Mouse (Mus musculus) hindbrain, embryonic 16.5 days (tissue): ENCODE results near the gene Btbd7. TPM values are rescaled to one million over a fixed set of nuclear protein-coding genes. Genes with fewer than 3 reads are reported as not detected.

Experiments used
- ATAC-seq: fragments of 200-750 bp; cut with Nextera tagmentation; 2 replicates; pipeline ENCODE4 v1.8.0; 2017; ENCODE audit warnings: moderate TSS enrichment, moderate library complexity
- H3K27ac ChIP-seq: fragments of 300-500 bp; sonication (generic); 2 replicates; pipeline ENCODE4 v1.5.1; 2014; ENCODE audit warnings: low read depth, mild to moderate bottlenecking, control low read depth, low read length, moderate library complexity
- H3K27me3 ChIP-seq: fragments of 300-500 bp; sonication (generic); replicated peaks from 2 replicates; pipeline ENCODE4 v1.6.1; 2014; ENCODE audit warnings: low read length; ENCODE audit not compliant: control insufficient read depth, insufficient read depth
- H3K36me3 ChIP-seq: fragments of 300-500 bp; sonication (generic); 2 replicates; pipeline ENCODE4 v1.6.1; 2014; ENCODE audit warnings: mild to moderate bottlenecking, low read length, moderate library complexity, mixed read lengths; ENCODE audit not compliant: control insufficient read depth, insufficient read depth
- H3K4me1 ChIP-seq: fragments of 300-500 bp; sonication (generic); 2 replicates; pipeline ENCODE4 v1.6.1; 2014; ENCODE audit warnings: low read depth, low read length; ENCODE audit not compliant: control insufficient read depth, insufficient read depth
- H3K4me2 ChIP-seq: fragments of 300-500 bp; sonication (generic); 2 replicates; pipeline ENCODE4 v1.6.1; 2014; ENCODE audit warnings: mild to moderate bottlenecking, low read length, control low read depth, moderate library complexity
- H3K4me3 ChIP-seq: fragments of 300-500 bp; sonication (generic); 2 replicates; pipeline ENCODE4 v1.5.1; 2014; ENCODE audit warnings: mild to moderate bottlenecking, low read length, control low read depth, moderate library complexity
- H3K9ac ChIP-seq: fragments of 300-500 bp; sonication (generic); 2 replicates; pipeline ENCODE4 v1.6.1; 2014; ENCODE audit warnings: low read depth, mild to moderate bottlenecking, control low read depth, low read length, moderate library complexity
- H3K9me3 ChIP-seq: fragments of 300-500 bp; sonication (generic); 2 replicates; pipeline ENCODE4 v1.6.1; 2014; ENCODE audit warnings: mild to moderate bottlenecking, low read length, moderate library complexity; ENCODE audit not compliant: control insufficient read depth
- WGBS: fragments of 180-500 bp; shearing (Covaris S2); extraction: QIAGEN DNeasy Blood & Tissue Kit; methylation state at CpG from one replicate; pipeline ENCODE4 v1.1.7; 2014; 5-methylcytosine and 5-hydroxymethylcytosine counted together
- polyA plus RNA-seq: library from polyadenylated mRNA; unstranded; fragments of >200 nt; fragmentation: Nextera tagmentation; extraction: Ambion mirVana; gene quantifications from 2 replicates; pipeline ENCODE4 v1.2.1, GENCODE M21; 2015

Gene Btbd7
- polyA plus RNA-seq, 1 experiment from 2014 or later, result 10.3 TPM

DNA sequence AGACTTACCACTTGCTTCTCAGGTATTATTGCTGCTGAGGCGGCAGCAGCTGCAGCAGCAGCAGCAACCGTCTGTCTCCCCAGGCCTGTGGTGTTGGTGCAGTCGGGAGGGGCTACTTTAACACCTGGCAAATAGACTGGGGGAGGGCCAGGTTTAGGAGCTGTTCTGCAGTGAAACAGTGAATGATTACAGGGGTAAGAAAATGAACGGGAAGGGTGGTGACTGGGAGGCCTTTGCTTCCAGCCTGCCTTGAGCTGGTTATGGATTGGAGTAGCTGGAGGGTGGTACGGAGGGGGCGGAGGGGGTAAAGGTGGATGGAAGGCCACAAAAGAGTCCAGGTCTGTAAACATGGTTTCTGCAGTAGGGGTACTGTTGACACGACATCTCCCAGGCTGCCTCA is 90.3 kb downstream of the Btbd7 start:
- H3K4me2 ChIP-seq, result no peak overlapping the region
- no peaks in the 10 kb centered on the region for H3K27me3 ChIP-seq
- H3K36me3 ChIP-seq, result peaks cover 25% of the 10 kb centered on the region
- no peak overlapping the region for H3K27ac ChIP-seq
- no peak for ATAC-seq
- H3K9ac ChIP-seq, result no peak overlapping the region
- H3K9me3 ChIP-seq, result no peaks in the 10 kb centered on the region
- no peak overlapping the region for H3K4me3 ChIP-seq
- 94% methylated on average over 7 of the region's 7 CpGs for whole genome bisulfite sequencing
- H3K4me1 ChIP-seq, result no peaks in the 10 kb centered on the region

GRCm38 (mm10) chr12:102785593-102785985 is 92.7 kb downstream of the Btbd7 start:
- Histone ChIP-seq H3K9me3 (no peaks in the 10 kb centered on the region), H3K4me3 (no peak overlapping the region), H3K27ac (no peak overlapping the region), H3K4me2 (no peak overlapping the region), H3K4me1 (no peaks in the 10 kb centered on the region), H3K36me3 (peaks cover 23% of the 10 kb centered on the region), H3K9ac (no peak overlapping the region), H3K27me3 (no peaks in the 10 kb centered on the region)
- no peak for ATAC-seq
- 60% methylated on average over 5 of the region's 5 CpGs for WGBS

DNA sequence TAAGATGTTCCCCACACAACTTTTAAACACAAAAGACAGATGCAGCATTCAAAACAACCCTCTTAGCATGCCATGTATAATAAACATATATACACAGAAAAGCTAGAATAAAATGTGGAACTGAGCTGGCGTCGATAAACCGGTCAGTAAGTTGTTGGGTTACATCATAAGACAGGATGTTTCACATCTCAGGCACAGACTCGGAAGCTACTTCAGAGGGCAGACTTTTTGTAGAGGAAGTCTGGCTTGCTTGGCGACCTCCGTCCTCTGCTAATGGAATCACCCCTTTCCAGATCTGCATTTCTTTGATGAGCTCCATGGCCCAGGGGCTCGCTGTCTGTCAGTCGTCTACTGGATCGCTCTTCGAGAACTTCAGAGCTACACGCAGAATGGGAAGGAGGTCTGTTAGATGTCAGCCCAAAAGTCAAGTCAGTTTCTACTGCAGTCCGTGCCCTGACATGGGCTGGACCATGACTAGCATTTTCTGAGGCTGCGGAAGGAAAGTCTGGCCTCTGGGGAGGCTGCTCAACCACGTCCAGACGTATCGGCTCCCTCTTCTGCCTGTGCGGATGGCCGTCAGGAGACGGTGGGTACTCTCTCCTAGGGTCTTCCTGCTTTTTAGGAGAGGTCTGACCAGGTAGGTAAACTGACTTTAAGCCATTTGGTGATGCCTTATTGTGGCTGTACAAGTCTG is 93.2 kb downstream of the Btbd7 start:
- Histone ChIP-seq H3K4me1 (no peaks in the 10 kb centered on the region), H3K27me3 (no peaks in the 10 kb centered on the region), H3K9ac (no peak overlapping the region), H3K36me3 (peaks cover 18% of the 10 kb centered on the region), H3K27ac (no peak overlapping the region), H3K4me3 (no peak overlapping the region), H3K9me3 (no peaks in the 10 kb centered on the region), H3K4me2 (no peak overlapping the region)
- no peak for ATAC-seq
- 95% methylated on average over 19 of the region's 19 CpGs for WGBS

DNA sequence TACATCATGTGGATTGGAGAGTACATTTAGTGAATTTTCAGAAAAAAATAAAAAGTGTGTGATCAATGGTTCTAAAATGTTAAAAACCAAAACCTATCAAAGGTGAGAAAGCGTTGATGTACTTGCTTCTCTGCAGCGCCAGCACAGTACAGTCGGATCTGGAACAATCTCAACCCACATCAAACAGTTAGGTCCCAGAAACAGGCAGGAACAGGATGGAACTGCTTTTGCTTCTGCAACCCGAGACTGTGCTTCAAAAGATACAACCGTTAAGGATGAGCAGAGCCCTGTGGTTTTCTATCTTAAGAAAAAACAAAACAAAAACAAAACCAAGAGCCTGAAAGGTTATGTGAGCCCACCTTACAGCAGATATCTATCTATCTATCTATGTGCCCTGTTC is 95.4 kb downstream of the Btbd7 start:
- 93% methylated on average over 5 of the region's 5 CpGs for WGBS
- no peaks in the 10 kb centered on the region for H3K4me1 ChIP-seq
- no peak for ATAC-seq
- no peak overlapping the region for H3K4me3 ChIP-seq
- H3K9ac ChIP-seq, result no peak overlapping the region
- no peaks in the 10 kb centered on the region for H3K9me3 ChIP-seq
- peaks cover 17% of the 10 kb centered on the region for H3K36me3 ChIP-seq
- no peak overlapping the region for H3K27ac ChIP-seq
- H3K27me3 ChIP-seq, result no peaks in the 10 kb centered on the region
- H3K4me2 ChIP-seq, result no peak overlapping the region

DNA sequence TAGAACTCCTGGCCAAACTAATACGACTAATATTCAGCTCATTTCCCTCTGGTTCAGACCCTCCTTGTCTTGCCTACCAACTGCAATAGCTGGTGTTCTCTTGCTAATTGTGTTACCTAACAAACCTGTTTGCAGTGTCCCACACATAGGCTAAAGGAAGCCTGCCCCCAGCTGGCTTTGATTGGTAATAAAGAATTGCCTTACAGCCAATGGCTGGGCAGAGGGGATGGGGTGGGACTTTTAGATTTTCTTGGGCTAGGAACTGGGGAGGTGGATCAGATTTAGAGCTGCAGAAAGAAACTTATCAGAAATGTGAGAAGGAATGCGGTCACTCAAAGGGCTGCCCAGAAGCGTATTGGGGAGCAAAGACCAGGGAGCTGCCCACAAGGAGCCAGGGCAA is 98.8 kb downstream of the Btbd7 start:
- no peak for ATAC-seq
- Histone ChIP-seq H3K27me3 (no peaks in the 10 kb centered on the region), H3K4me3 (no peak overlapping the region), H3K4me1 (no peaks in the 10 kb centered on the region), H3K36me3 (peaks cover 18% of the 10 kb centered on the region), H3K27ac (no peak overlapping the region), H3K9ac (no peak overlapping the region), H3K4me2 (no peak overlapping the region), H3K9me3 (no peaks in the 10 kb centered on the region)
- WGBS, result 61% methylated on average over 3 of the region's 3 CpGs

- H3K4me3 ChIP-seq, result no peak overlapping the region
- no peaks in the 10 kb centered on the region for H3K27me3 ChIP-seq
- H3K4me2 ChIP-seq, result no peak overlapping the region
- H3K27ac ChIP-seq, result no peak overlapping the region
- no peak for ATAC-seq
- no peak overlapping the region for H3K9ac ChIP-seq
- peaks cover 14% of the 10 kb centered on the region for H3K36me3 ChIP-seq
- H3K4me1 ChIP-seq, result no peaks in the 10 kb centered on the region
- no peaks in the 10 kb centered on the region for H3K9me3 ChIP-seq
- 83% methylated on average over 5 of the region's 5 CpGs for WGBS
Measured at GRCm38 (mm10) chr12:102778151-102778550, 100.1 kb downstream of the Btbd7 start.

DNA sequence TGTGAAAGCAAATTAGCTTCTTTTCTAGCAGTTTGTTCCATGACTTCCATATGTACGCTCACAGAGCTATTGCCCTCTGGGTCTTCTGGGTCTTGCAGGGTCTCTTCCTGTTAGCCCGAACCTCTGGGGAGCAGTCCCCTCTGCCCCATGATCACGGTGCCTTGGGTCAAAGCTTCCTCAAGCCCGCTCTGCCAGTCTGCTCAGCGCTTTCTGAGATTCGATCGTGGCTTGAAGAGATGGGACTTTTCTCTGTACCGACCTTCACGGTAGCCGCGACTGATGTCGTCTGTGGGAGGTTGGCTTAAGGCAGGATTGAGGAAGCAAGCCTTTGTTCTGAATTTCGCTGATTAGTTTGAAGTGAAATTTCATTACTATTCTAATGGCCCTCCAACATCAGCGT is 102.2 kb downstream of the Btbd7 start:
- Histone ChIP-seq H3K9me3 (no peaks in the 10 kb centered on the region), H3K4me2 (no peak overlapping the region), H3K27ac (no peak overlapping the region), H3K4me3 (no peak overlapping the region), H3K4me1 (no peaks in the 10 kb centered on the region), H3K27me3 (no peaks in the 10 kb centered on the region), H3K36me3 (peaks cover 25% of the 10 kb centered on the region), H3K9ac (no peak overlapping the region)
- 93% methylated on average over 14 of the region's 14 CpGs for WGBS
- ATAC-seq, result no peak

- no peaks in the 10 kb centered on the region for H3K9me3 ChIP-seq
- no peaks in the 10 kb centered on the region for H3K4me1 ChIP-seq
- 93% methylated on average over 5 of the region's 5 CpGs for WGBS
- H3K4me2 ChIP-seq, result no peak overlapping the region
- H3K27me3 ChIP-seq, result no peaks in the 10 kb centered on the region
- ATAC-seq, result no peak
- H3K36me3 ChIP-seq, result peaks cover 50% of the 10 kb centered on the region
- H3K4me3 ChIP-seq, result no peak overlapping the region
- no peak overlapping the region for H3K9ac ChIP-seq
- H3K27ac ChIP-seq, result no peak overlapping the region
Measured at GRCm38 (mm10) chr12:102772676-102773075, 105.6 kb downstream of the Btbd7 start.

- no peak overlapping the region for H3K4me3 ChIP-seq
- no peaks in the 10 kb centered on the region for H3K4me1 ChIP-seq
- no peak for ATAC-seq
- H3K27ac ChIP-seq, result no peak overlapping the region
- H3K4me2 ChIP-seq, result no peak overlapping the region
- peaks cover 58% of the 10 kb centered on the region for H3K36me3 ChIP-seq
- WGBS, result 99% methylated on average over 8 of the region's 8 CpGs
- H3K9me3 ChIP-seq, result no peaks in the 10 kb centered on the region
- no peak overlapping the region for H3K9ac ChIP-seq
- H3K27me3 ChIP-seq, result no peaks in the 10 kb centered on the region
Measured at GRCm38 (mm10) chr12:102771601-102772000, 106.7 kb downstream of the Btbd7 start.

DNA sequence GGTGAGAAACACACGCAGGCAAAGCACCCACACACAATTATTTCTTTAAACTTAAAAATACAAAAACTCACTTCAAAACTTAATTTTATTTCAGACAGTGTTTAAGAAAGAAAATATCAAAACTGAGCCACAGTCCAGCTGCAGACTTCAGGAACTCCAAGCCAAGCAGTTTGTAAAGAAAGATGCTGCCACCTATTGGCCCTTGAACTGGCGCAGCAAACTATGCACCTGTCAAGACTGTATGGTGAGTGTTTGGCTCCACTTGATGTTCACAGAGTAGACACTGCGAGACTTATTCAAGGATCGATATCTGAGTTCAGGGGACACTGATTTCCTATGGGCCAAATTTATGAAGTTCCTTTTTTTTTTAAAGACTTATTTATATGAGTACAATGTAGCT is 109.3 kb downstream of the Btbd7 start:
- Histone ChIP-seq H3K4me3 (no peak overlapping the region), H3K27ac (no peak overlapping the region), H3K36me3 (peaks cover 55% of the 10 kb centered on the region), H3K27me3 (no peaks in the 10 kb centered on the region), H3K9ac (no peak overlapping the region), H3K9me3 (no peaks in the 10 kb centered on the region), H3K4me2 (no peak overlapping the region), H3K4me1 (no peaks in the 10 kb centered on the region)
- no peak for ATAC-seq
- 88% methylated on average over 4 of the region's 4 CpGs for WGBS
